Mouse (Mus musculus) hindbrain, embryonic 16.5 days (tissue): ENCODE measurements around the gene Klf2. TPM values are rescaled to one million over a fixed set of nuclear protein-coding genes. Genes with fewer than 3 reads are reported as not detected.

Experiments
- ATAC-seq: fragments of 200-750 bp; cut with Nextera tagmentation; 2 replicates; pipeline ENCODE4 v1.8.0; 2017; ENCODE audit warnings: moderate TSS enrichment, moderate library complexity
- H3K27ac ChIP-seq: fragments of 300-500 bp; sonication (generic); 2 replicates; pipeline ENCODE4 v1.5.1; 2014; ENCODE audit warnings: low read depth, mild to moderate bottlenecking, control low read depth, low read length, moderate library complexity
- H3K27me3 ChIP-seq: fragments of 300-500 bp; sonication (generic); replicated peaks from 2 replicates; pipeline ENCODE4 v1.6.1; 2014; ENCODE audit warnings: low read length; ENCODE audit not compliant: control insufficient read depth, insufficient read depth
- H3K36me3 ChIP-seq: fragments of 300-500 bp; sonication (generic); 2 replicates; pipeline ENCODE4 v1.6.1; 2014; ENCODE audit warnings: mild to moderate bottlenecking, low read length, moderate library complexity, mixed read lengths; ENCODE audit not compliant: control insufficient read depth, insufficient read depth
- H3K4me1 ChIP-seq: fragments of 300-500 bp; sonication (generic); 2 replicates; pipeline ENCODE4 v1.6.1; 2014; ENCODE audit warnings: low read depth, low read length; ENCODE audit not compliant: control insufficient read depth, insufficient read depth
- H3K4me2 ChIP-seq: fragments of 300-500 bp; sonication (generic); 2 replicates; pipeline ENCODE4 v1.6.1; 2014; ENCODE audit warnings: mild to moderate bottlenecking, low read length, control low read depth, moderate library complexity
- H3K4me3 ChIP-seq: fragments of 300-500 bp; sonication (generic); 2 replicates; pipeline ENCODE4 v1.5.1; 2014; ENCODE audit warnings: mild to moderate bottlenecking, low read length, control low read depth, moderate library complexity
- H3K9ac ChIP-seq: fragments of 300-500 bp; sonication (generic); 2 replicates; pipeline ENCODE4 v1.6.1; 2014; ENCODE audit warnings: low read depth, mild to moderate bottlenecking, control low read depth, low read length, moderate library complexity
- H3K9me3 ChIP-seq: fragments of 300-500 bp; sonication (generic); 2 replicates; pipeline ENCODE4 v1.6.1; 2014; ENCODE audit warnings: mild to moderate bottlenecking, low read length, moderate library complexity; ENCODE audit not compliant: control insufficient read depth
- WGBS: fragments of 180-500 bp; shearing (Covaris S2); extraction: QIAGEN DNeasy Blood & Tissue Kit; methylation state at CpG from one replicate; pipeline ENCODE4 v1.1.7; 2014; 5-methylcytosine and 5-hydroxymethylcytosine counted together
- polyA plus RNA-seq: library from polyadenylated mRNA; unstranded; fragments of >200 nt; fragmentation: Nextera tagmentation; extraction: Ambion mirVana; gene quantifications from 2 replicates; pipeline ENCODE4 v1.2.1, GENCODE M21; 2015

Gene Klf2
- polyA plus RNA-seq, 1 experiment from 2014 or later, result 5.1 TPM

- H3K4me1 ChIP-seq, result peaks cover 14% of the 10 kb centered on the region
- H3K9ac ChIP-seq, result no peak overlapping the region
- no peak for ATAC-seq
- WGBS, result 54% methylated on average over 6 of the region's 6 CpGs
- H3K36me3 ChIP-seq, result no peaks in the 10 kb centered on the region
- no peak overlapping the region for H3K4me3 ChIP-seq
- peaks cover 31% of the 10 kb centered on the region for H3K27me3 ChIP-seq
- H3K9me3 ChIP-seq, result no peaks in the 10 kb centered on the region
- H3K4me2 ChIP-seq, result no peak overlapping the region
- H3K27ac ChIP-seq, result no peak overlapping the region
These were observed 4.4 kb downstream of the Klf2 start for GRCm38 (mm10) chr8:72323131-72323725.

- Histone ChIP-seq H3K4me2 (no peak overlapping the region), H3K4me3 (no peak overlapping the region), H3K4me1 (peaks cover 10% of the 10 kb centered on the region), H3K9ac (no peak overlapping the region), H3K27me3 (peaks cover 27% of the 10 kb centered on the region), H3K36me3 (no peaks in the 10 kb centered on the region), H3K27ac (no peak overlapping the region), H3K9me3 (no peaks in the 10 kb centered on the region)
- ATAC-seq, result no peak
- WGBS, result 85% methylated on average over 10 of the region's 10 CpGs
These were observed 5.3 kb downstream of the Klf2 start for GRCm38 (mm10) chr8:72324036-72324706.

- Histone ChIP-seq H3K4me1 (peaks cover 5% of the 10 kb centered on the region), H3K4me3 (no peak overlapping the region), H3K27me3 (peaks cover 26% of the 10 kb centered on the region), H3K9ac (no peak overlapping the region), H3K9me3 (no peaks in the 10 kb centered on the region), H3K27ac (no peak overlapping the region), H3K4me2 (no peak overlapping the region), H3K36me3 (no peaks in the 10 kb centered on the region)
- ATAC-seq, result no peak
- WGBS, result 76% methylated on average over 2 of the region's 2 CpGs
These were observed 5.9 kb downstream of the Klf2 start for GRCm38 (mm10) chr8:72324708-72325107.

GRCm38 (mm10) chr8:72329116-72329515 is 10.3 kb downstream of the Klf2 start:
- ATAC-seq, result no peak
- Histone ChIP-seq H3K9me3 (no peaks in the 10 kb centered on the region), H3K4me1 (no peaks in the 10 kb centered on the region), H3K4me2 (no peak overlapping the region), H3K27ac (no peak overlapping the region), H3K9ac (no peak overlapping the region), H3K4me3 (no peak overlapping the region), H3K36me3 (no peaks in the 10 kb centered on the region), H3K27me3 (no peaks in the 10 kb centered on the region)
- 84% methylated on average over 3 of the region's 3 CpGs for WGBS

- Histone ChIP-seq H3K4me2 (no peak overlapping the region), H3K27ac (no peak overlapping the region), H3K27me3 (no peaks in the 10 kb centered on the region), H3K4me1 (no peaks in the 10 kb centered on the region), H3K9ac (no peak overlapping the region), H3K9me3 (no peaks in the 10 kb centered on the region), H3K4me3 (no peak overlapping the region), H3K36me3 (peaks cover 4% of the 10 kb centered on the region; the same call in 1 of the 2 replicates)
- ATAC-seq, result no peak
- 82% methylated on average over 6 of the region's 6 CpGs for WGBS
These were observed 12.1 kb downstream of the Klf2 start for GRCm38 (mm10) chr8:72330806-72331516.

GRCm38 (mm10) chr8:72331631-72332030 is 12.8 kb downstream of the Klf2 start:
- ATAC-seq, result no peak
- Histone ChIP-seq H3K4me2 (no peak overlapping the region), H3K27me3 (no peaks in the 10 kb centered on the region), H3K36me3 (peaks cover 4% of the 10 kb centered on the region; the same call in 1 of the 2 replicates), H3K4me1 (no peaks in the 10 kb centered on the region), H3K9ac (no peak overlapping the region), H3K4me3 (no peak overlapping the region), H3K27ac (no peak overlapping the region), H3K9me3 (no peaks in the 10 kb centered on the region)
- WGBS, result 92% methylated on average over 4 of the region's 4 CpGs

- Histone ChIP-seq H3K9me3 (no peaks in the 10 kb centered on the region), H3K27me3 (no peaks in the 10 kb centered on the region), H3K36me3 (peaks cover 14% of the 10 kb centered on the region), H3K4me2 (no peak overlapping the region), H3K27ac (no peak overlapping the region), H3K9ac (no peak overlapping the region), H3K4me1 (no peaks in the 10 kb centered on the region), H3K4me3 (no peak overlapping the region)
- no peak for ATAC-seq
- 46% methylated on average over 3 of the region's 3 CpGs for WGBS
These were observed 14.8 kb downstream of the Klf2 start for GRCm38 (mm10) chr8:72333429-72334143.

GRCm38 (mm10) chr8:72334144-72334641 is 15.4 kb downstream of the Klf2 start:
- Histone ChIP-seq H3K27me3 (no peaks in the 10 kb centered on the region), H3K9me3 (no peaks in the 10 kb centered on the region), H3K9ac (no peak overlapping the region), H3K4me1 (no peaks in the 10 kb centered on the region), H3K4me2 (no peak overlapping the region), H3K36me3 (peaks cover 17% of the 10 kb centered on the region), H3K27ac (no peak overlapping the region), H3K4me3 (no peak overlapping the region)
- no peak for ATAC-seq
- 61% methylated on average over 4 of the region's 4 CpGs for WGBS

GRCm38 (mm10) chr8:72336273-72336672 is 17.4 kb downstream of the Klf2 start:
- Histone ChIP-seq H3K4me3 (no peak overlapping the region), H3K27ac (no peak overlapping the region), H3K4me2 (no peak overlapping the region), H3K27me3 (no peaks in the 10 kb centered on the region), H3K9ac (no peak overlapping the region), H3K4me1 (no peaks in the 10 kb centered on the region), H3K36me3 (peaks cover 34% of the 10 kb centered on the region), H3K9me3 (no peaks in the 10 kb centered on the region)
- ATAC-seq, result no peak
- 83% methylated on average over 2 of the region's 2 CpGs for WGBS
